Mouse (Mus musculus): ENCODE data around the gene Zfp414.

The Zfp414 gene

DNA sequence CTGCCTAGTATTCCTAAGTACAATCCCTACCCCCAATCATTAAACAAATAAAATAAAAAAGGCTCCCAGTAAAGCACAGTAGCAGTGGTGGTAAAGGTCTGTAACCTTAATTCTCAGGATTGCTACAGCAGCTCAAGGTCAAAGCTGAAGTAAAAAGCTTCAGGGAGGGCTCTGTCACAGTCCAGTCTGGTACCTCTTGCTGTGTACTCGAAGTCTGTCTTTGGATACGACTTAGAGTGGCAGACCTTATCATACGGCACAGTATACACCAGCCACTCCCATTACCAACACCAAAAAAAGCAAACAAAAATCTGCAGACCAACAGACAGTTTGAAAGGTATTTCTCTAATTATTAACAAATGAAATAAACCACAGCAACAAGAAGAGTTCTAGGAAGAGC, 37.9 kb downstream of the Zfp414 start:
- DNase-seq: no peak

DNA sequence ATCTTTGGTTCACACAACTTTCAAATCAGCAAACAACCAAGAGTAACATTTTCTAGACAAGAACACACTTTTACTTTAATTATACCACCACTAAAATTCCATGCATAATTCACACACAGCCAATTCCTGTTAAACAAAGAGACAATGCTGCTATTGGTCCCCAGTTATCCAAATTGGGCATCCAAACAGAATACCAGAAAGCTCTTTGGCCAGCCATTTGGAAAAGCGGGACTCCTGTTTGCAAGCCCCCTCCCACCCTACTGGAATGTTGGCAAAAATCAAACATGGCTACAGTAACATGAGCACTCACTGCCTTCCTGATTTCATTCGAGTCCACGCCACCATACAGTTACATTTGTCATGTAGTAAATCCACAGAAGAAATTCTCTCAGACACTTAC, 40.8 kb downstream of the Zfp414 start:
- no peak for DNase-seq

DNA sequence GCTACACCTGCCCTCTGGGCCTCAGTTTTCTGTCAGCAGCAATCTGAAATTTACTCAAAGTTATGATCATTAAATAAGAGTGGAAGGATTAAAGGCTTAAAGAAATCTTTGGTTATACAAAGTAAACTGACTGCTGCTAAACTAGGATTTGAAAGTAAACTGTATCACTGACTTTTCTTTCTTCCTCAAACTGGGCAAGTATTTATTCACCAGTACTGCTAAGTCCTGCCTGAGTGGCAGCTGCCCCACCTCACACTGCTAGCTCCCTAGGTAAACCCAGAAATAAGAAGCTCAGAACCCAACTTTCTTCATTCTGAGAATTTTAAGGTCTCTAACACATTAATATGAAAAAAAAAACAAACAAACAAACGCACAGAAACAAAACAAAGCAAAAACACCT, 44.9 kb downstream of the Zfp414 start:
- DNase-seq: no peak

DNA sequence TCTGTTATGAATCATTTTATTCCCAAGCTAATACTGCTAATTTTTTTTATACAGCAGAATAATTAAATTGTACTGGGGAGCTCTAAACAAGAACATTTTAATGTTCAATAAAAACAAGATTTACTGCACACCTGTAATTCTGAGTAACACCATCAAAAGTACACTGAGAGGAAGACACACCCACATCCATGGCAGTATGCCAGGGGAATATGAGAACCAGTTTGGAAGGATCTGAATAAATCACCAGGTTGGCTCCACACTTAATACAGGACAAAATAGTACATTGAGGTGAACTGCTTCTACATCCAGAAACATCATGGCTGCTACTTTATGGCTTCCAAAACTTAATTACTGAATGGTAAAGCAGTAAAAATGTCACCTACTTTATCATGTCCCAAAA, 46.6 kb downstream of the Zfp414 start:
- peak; percentile 90 for DNase-seq

DNA sequence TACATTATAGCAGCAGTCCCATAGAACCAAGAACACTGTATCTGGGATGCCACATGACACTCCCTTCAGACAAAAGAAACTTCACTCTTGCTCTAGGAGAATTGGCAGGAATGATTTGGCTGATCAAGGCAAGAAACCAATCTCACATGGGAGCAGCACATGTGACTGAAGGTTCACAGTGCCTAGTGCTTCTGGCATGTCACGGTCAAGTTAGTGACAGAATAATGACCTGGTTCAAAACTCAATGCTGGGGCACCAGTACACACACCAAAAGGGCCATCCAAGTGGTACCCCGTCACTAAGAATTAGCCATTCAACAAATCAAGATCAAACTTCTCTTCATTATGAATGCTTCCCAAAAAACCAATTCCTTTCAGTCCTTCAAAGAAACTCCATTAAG, 47.2 kb downstream of the Zfp414 start:
- no peak for DNase-seq

DNA sequence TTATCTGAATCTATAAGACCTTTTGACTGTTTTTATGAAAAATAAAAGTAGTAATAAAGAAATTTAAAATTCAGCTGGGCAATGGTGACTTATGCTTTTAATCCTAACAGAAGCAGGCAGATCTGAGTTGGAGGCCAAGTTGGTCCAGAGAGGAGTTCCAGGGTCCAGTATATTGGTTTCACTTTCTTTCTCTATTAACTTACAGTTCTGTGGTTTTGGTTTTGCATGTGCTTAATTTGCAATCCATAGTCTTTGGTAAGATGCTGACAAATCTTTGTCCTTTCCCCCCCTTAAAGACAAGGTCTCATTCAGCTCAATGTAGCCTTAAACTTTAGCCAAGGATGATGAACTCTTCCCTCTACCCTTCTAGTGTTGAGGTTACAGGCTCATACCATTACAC, 49.9 kb downstream of the Zfp414 start:
- DNase-seq: no peak
